Mouse (Mus musculus) forebrain, embryonic 16.5 days (tissue): ENCODE measurements around the gene Ddx43. TPM values are rescaled to one million over a fixed set of nuclear protein-coding genes. Genes with fewer than 3 reads are reported as not detected.
"Not testable (repeated sequence)": the region's sequence is repeated elsewhere in the genome, so short reads cannot be mapped to it uniquely, and the experiment has no call there.

Experiments used
- ATAC-seq: fragments of 200-750 bp; cut with Nextera tagmentation; 2 replicates; pipeline ENCODE4 v1.8.0; 2017; ENCODE audit warnings: mild to moderate bottlenecking, moderate library complexity
- H3K27ac ChIP-seq: fragments of 300-500 bp; sonication (generic); 2 replicates; pipeline ENCODE4 v1.5.1; 2014; ENCODE audit warnings: low read length, control low read depth
- H3K27me3 ChIP-seq: fragments of 300-500 bp; sonication (generic); replicated peaks from 2 replicates; pipeline ENCODE4 v1.6.1; 2014; ENCODE audit warnings: low read length; ENCODE audit not compliant: control insufficient read depth, insufficient read depth
- H3K36me3 ChIP-seq: fragments of 300-500 bp; sonication (generic); 2 replicates; pipeline ENCODE4 v1.6.1; 2014; ENCODE audit not compliant: control insufficient read depth, insufficient read depth
- H3K4me1 ChIP-seq: fragments of 300-500 bp; sonication (generic); replicated peaks from 2 replicates; pipeline ENCODE4 v1.6.1; 2014; ENCODE audit warnings: low read length; ENCODE audit not compliant: control insufficient read depth, insufficient read depth
- H3K4me2 ChIP-seq: fragments of 300-500 bp; sonication (generic); 2 replicates; pipeline ENCODE4 v1.6.1; 2014; ENCODE audit warnings: mild to moderate bottlenecking, low read length, control low read depth
- H3K4me3 ChIP-seq: fragments of 300-500 bp; sonication (generic); replicated peaks from 2 replicates; pipeline ENCODE4 v1.5.1; 2014; ENCODE audit warnings: mild to moderate bottlenecking, low read length, control low read depth
- H3K9ac ChIP-seq: fragments of 300-500 bp; sonication (generic); replicated peaks from 2 replicates; pipeline ENCODE4 v1.6.1; 2014; ENCODE audit warnings: low read depth, low read length, control low read depth
- H3K9me3 ChIP-seq: fragments of 300-500 bp; sonication (generic); 2 replicates; pipeline ENCODE4 v1.6.1; 2016; ENCODE audit warnings: low read length; ENCODE audit not compliant: control insufficient read depth
- WGBS: fragments of 180-500 bp; shearing (Covaris S2); extraction: QIAGEN DNeasy Blood & Tissue Kit; methylation state at CpG from one replicate; pipeline ENCODE4 v1.1.7; 2014; 5-methylcytosine and 5-hydroxymethylcytosine counted together
- polyA plus RNA-seq: library from polyadenylated mRNA; unstranded; fragments of >200 nt; fragmentation: Nextera tagmentation; extraction: Ambion mirVana; gene quantifications from 2 replicates; pipeline ENCODE4 v1.2.1, GENCODE M21; 2015

The Ddx43 gene
- polyA plus RNA-seq, 1 experiment from 2014 or later = 0.30 TPM

DNA sequence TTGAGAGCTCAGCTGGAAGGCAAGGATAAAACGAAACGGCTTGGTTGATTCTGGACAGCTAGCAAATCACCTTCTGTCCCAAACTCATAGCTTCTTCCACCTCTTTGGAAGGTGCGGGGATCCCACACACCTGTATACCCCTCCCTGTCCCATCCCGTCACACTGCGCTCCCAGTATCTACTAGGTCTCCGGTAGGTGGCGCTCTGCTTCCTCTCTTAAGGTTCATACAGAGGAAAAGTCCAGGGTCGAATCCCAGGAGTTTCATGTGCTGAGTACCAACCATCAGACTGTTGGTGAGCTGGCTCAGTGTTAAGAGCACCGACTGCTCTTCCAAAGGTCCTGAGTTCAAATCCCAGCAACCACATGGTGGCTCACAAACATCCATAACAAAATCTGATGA lies 37.5 kb upstream of the Ddx43 start:
- no peaks in the 10 kb centered on the region for H3K36me3 ChIP-seq
- H3K4me3 ChIP-seq = no peak overlapping the region
- H3K27ac ChIP-seq = no peak overlapping the region
- no peak overlapping the region for H3K9ac ChIP-seq
- H3K9me3 ChIP-seq = no peaks in the 10 kb centered on the region
- H3K4me1 ChIP-seq = no peaks in the 10 kb centered on the region
- WGBS = 12% methylated on average over 9 of the region's 9 CpGs
- no peaks in the 10 kb centered on the region for H3K27me3 ChIP-seq
- no peak overlapping the region for H3K4me2 ChIP-seq
- peak; percentile 47 for ATAC-seq

DNA sequence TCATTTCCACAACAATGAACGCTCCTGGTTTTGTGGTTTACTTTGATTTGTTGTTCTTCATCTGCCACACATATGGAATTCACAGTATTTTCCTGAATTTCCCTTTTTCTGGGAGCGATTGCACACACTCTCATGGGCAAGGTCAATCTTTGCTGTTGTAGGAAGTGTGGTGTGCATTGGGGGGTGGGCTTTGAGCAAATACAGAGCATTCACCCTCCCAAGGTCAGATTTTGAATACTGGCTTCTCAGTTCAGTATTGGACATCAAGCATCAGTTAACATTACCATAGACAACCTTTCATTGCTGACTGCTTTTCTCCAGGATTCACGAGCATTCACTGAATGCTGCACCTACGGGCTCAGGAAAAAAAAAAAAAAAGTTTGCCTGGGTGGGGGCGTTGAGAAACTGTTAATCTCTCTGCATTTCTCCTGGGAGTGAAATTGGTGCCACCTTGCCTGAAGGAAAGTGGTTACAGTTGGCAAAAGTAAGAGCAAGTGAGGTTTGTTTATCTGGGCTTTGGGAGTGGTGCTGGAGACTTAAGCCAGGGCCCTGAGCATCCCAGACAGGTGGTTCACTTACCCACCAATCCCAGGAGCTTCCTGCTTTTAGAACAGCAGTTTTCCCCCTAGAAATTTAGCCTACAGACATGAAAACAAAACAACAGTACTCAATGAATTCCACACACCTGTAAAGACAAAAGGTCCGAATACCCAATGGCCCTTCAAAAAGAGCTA lies 35.7 kb upstream of the Ddx43 start:
- Histone ChIP-seq H3K4me3 (no peak overlapping the region), H3K4me2 (no peak overlapping the region), H3K27ac (no peak overlapping the region), H3K4me1 (no peaks in the 10 kb centered on the region), H3K9me3 (no peaks in the 10 kb centered on the region), H3K9ac (no peak overlapping the region), H3K36me3 (no peaks in the 10 kb centered on the region), H3K27me3 (no peaks in the 10 kb centered on the region)
- WGBS = 76% methylated on average over 6 of the region's 6 CpGs
- ATAC-seq = no peak

DNA sequence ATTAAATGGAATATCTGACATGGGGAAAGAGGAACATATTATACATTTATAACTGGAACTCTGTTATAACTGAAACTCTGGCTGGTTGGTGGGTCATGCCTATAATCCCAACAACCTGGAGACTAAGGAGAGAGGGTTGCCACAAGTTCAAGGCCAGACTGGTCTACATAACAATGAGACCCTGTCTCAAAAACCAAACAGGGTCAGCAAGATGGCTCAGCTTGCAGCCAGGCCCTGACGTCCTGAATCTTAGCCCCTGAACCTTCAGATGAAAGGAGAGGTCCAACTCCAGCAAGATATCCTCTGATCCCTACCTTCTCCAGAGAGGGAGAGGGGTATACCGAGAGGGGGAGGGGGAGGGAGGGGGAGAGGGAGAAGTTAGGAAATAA lies 35.1 kb upstream of the Ddx43 start:
- no peak overlapping the region for H3K4me3 ChIP-seq
- no peaks in the 10 kb centered on the region for H3K36me3 ChIP-seq
- ATAC-seq = no peak
- H3K27me3 ChIP-seq = no peaks in the 10 kb centered on the region
- 41% methylated on average over 2 of the region's 2 CpGs for whole genome bisulfite sequencing
- H3K9ac ChIP-seq = no peak overlapping the region
- no peak overlapping the region for H3K27ac ChIP-seq
- H3K4me2 ChIP-seq = no peak overlapping the region
- no peaks in the 10 kb centered on the region for H3K4me1 ChIP-seq
- H3K9me3 ChIP-seq = no peaks in the 10 kb centered on the region

DNA sequence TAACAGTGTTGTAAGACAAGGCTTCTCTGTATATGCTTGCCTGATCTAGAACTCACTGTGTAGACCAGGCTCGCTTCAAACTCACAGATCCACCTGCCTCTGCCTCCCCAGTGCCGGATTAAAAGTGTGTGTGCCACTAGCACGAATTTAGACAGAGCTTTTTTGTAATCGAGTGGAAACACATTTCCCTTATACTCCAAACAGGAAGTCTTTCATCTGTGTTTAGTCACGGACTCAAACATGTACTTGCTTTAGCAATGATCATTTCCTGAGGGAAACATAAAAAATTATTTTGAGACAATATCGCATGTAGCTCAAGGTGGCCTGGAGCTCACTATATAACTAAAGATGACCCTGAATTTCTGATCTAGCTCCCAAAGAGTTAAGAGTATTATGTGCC lies 32.2 kb upstream of the Ddx43 start:
- Histone ChIP-seq H3K4me2 (no peak overlapping the region), H3K9ac (no peak overlapping the region), H3K27me3 (no peaks in the 10 kb centered on the region), H3K4me1 (no peaks in the 10 kb centered on the region), H3K27ac (no peak overlapping the region), H3K9me3 (no peaks in the 10 kb centered on the region), H3K4me3 (no peak overlapping the region), H3K36me3 (no peaks in the 10 kb centered on the region)
- ATAC-seq = no peak
- 76% methylated on average over 6 of the region's 6 CpGs for WGBS

DNA sequence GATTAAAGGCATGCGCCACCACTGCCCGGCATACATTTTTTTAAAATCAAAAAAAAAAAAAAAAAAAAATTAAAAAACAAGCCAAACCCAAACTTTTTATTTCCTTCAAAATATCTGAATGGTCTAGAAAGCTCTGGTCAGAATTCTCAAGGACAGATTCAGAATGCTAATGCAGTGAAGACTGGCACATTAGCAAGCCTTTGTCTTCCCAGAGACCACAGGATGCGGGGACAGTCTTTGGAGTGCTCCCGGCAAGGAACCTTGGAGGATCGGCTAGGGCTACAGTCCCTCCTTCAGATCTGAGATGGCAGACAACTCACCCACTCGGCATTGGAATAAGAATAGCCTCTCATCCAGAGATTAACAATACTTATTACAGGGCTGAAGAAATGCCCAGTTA lies 30.9 kb upstream of the Ddx43 start:
- WGBS = 89% methylated on average over 6 of the region's 6 CpGs

DNA sequence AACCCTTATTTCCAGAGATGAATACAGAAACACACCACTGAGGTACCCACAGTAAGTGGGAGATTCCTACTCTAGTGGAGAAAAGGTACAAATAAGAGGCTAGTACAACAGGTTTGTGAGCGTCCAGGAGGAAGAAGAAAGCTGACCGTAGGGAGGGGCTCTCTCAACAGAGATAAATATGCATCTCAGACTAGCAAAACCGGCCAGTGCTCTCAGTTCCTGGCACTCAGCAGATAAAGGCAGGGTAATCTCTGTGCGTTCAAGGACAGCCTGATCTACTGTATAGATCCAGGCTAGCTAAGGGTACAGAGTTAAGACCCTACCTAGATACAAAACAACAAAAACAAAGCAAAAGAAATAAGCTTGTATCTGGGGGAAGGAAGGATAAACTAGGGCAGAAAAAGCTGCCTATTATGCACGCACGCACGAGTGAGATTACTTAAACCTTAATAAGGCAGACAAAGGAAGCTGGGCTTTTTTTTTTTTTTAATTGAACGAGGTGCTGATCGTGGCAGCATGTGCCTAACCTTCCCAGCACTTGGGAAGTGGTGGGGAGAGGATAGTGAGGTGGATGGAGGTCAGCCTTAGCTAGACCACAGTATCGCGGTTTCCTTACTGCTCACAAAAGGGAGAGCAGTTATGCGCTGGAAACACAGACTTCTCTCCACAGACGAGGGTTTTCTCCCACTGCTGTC lies 29.6 kb upstream of the Ddx43 start:
- no peak overlapping the region for H3K4me3 ChIP-seq
- 38% methylated on average over 13 of the region's 13 CpGs for WGBS

More for the DNA sequence above, 30.9 kb upstream of the Ddx43 start:
- Histone ChIP-seq H3K27ac (no peak overlapping the region), H3K36me3 (no peaks in the 10 kb centered on the region), H3K4me2 (no peak overlapping the region), H3K9me3 (no peaks in the 10 kb centered on the region), H3K9ac (no peak overlapping the region), H3K4me3 (no peak overlapping the region), H3K4me1 (no peaks in the 10 kb centered on the region), H3K27me3 (no peaks in the 10 kb centered on the region)
- ATAC-seq = no peak

DNA sequence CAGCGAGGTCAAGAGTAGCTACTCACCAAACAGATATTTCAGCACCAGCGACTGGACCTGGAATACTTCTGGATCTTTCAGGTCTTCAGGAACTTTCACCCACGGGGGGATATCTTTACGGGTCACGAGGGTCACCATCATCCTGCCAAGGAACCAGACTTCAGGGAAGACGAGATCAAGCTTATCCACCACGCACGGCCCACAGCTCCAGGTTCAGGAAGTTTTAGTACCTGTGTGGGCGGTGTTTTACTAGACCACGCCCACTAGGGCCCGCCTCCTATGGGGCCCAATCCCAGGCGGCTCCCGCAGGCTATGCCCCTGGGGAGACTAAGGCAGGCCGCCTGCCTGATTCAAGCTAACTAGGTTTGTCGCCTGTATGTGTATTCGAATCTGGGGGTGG lies 27.6 kb upstream of the Ddx43 start, which contains the start of gene Dppa5a:
TSS of gene Dppa5a (minus strand) at position 219 of the 400 bp plus-strand sequence.
- not testable (repeated sequence) for ATAC-seq, H3K27ac ChIP-seq, H3K9ac ChIP-seq, H3K4me2 ChIP-seq, H3K27me3 ChIP-seq, H3K4me1 ChIP-seq, H3K36me3 ChIP-seq, H3K4me3 ChIP-seq, H3K9me3 ChIP-seq
- 92% methylated on average over 16 of the region's 16 CpGs for WGBS

More for the DNA sequence above, 29.6 kb upstream of the Ddx43 start:
- Histone ChIP-seq H3K4me1 (no peaks in the 10 kb centered on the region), H3K27me3 (no peaks in the 10 kb centered on the region), H3K36me3 (no peaks in the 10 kb centered on the region), H3K4me2 (no peak overlapping the region), H3K27ac (no peak overlapping the region), H3K9me3 (no peaks in the 10 kb centered on the region), H3K9ac (no peak overlapping the region)
- ATAC-seq = no peak

DNA sequence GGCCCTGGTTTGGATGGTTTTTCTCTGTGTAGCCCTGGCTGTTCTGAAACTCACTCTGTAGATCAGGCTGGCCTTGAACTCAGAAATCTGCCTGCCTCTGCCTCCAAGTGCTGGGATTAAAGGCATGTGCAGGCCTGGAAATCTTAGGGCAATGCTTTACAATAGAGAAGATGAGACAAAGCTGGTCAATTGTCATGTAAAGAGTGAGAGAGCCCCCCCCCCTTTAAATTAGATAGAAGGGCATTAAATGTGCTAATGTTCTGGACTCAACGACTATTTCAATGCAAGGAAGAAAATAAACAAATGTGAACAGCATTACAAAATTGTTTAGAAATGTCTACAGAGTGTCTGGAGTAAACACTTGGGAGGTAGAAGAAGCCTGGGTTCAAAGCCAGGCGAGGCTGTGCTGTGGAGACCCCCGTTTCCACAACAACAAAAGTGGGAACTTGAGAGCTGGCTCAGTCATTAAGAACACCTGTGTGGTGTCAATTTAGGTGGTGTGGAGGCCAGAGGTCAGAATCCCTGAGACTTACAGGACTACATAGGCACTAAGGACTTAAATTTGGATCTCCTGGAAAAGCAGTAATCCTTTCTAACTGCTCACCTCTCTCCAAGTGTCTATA lies 26.8 kb upstream of the Ddx43 start:
- H3K4me2 ChIP-seq = no peak overlapping the region
- no peaks in the 10 kb centered on the region for H3K4me1 ChIP-seq
- 73% methylated on average over 3 of the region's 3 CpGs for WGBS

DNA sequence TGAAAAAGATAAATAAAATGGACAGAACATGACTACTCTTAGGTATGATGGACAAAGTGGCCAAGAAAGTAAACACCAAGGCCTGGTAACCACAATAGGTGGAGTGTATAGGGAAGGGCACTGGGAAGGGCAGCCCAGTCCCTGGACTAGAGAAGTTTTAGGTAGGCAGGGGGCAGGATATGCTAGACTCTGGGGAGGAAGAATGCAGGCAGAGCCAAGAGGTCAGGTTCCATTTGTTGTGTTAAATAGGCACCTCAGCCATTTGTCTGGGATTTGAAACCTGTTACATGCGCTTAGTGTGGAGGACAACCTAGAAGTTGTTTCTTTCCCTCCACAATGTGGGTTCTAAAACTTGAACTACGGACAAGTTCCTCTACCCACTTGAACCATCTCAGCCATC lies 26.2 kb upstream of the Ddx43 start:
- Histone ChIP-seq H3K4me3 (no peak overlapping the region), H3K4me1 (no peaks in the 10 kb centered on the region), H3K36me3 (no peaks in the 10 kb centered on the region), H3K27ac (no peak overlapping the region), H3K27me3 (no peaks in the 10 kb centered on the region), H3K9ac (no peak overlapping the region), H3K9me3 (no peaks in the 10 kb centered on the region), H3K4me2 (no peak overlapping the region)
- WGBS = 92% methylated on average over 2 of the region's 2 CpGs
- no peak for ATAC-seq

More for the DNA sequence above, 26.8 kb upstream of the Ddx43 start:
- no peaks in the 10 kb centered on the region for H3K27me3 ChIP-seq
- no peak overlapping the region for H3K27ac ChIP-seq
- H3K4me3 ChIP-seq = no peak overlapping the region
- ATAC-seq = no peak
- H3K9me3 ChIP-seq = no peaks in the 10 kb centered on the region
- no peaks in the 10 kb centered on the region for H3K36me3 ChIP-seq
- H3K9ac ChIP-seq = no peak overlapping the region
